Mouse (Mus musculus) heart, adult 2 months (tissue): Measurements from ENCODE around the gene Prol1. TPM values are rescaled to one million over a fixed set of nuclear protein-coding genes. Genes with fewer than 3 reads are reported as not detected.
A peak's percentile ranks its signal among the peaks of the same experiment; 100 is the strongest.
"Not testable (repeated sequence)": the region's sequence is repeated elsewhere in the genome, so short reads cannot be mapped to it uniquely, and the experiment has no call there.

ENCODE experiments used
- DNase-seq, 2 experiments: peaks; one replicate each; pipeline ENCODE4 v3.0.0; 2021
- H3K27ac ChIP-seq: fragments of 200-600 bp; 2 replicates; pipeline ENCODE4 v1.8.1; 2022
- H3K27me3 ChIP-seq: fragments of 200-500 bp; 2 replicates; pipeline ENCODE4 v1.6.1; 2012; ENCODE audit warnings: mild to moderate bottlenecking, low read length, inconsistent platforms, mixed read lengths; ENCODE audit not compliant: control insufficient read depth, insufficient read depth
- H3K36me3 ChIP-seq: fragments of 200-500 bp; 2 replicates; pipeline ENCODE4 v1.6.1; 2012; ENCODE audit warnings: low read length, inconsistent platforms; ENCODE audit not compliant: control insufficient read depth, insufficient read depth
- H3K4me1 ChIP-seq: fragments of 200-500 bp; 2 replicates; pipeline ENCODE4 v1.6.1; 2011; ENCODE audit warnings: low read length; ENCODE audit not compliant: control insufficient read depth, insufficient read depth
- H3K4me3 ChIP-seq: fragments of 200-600 bp; 2 replicates; pipeline ENCODE4 v1.8.1; 2022
- H3K79me2 ChIP-seq: fragments of 200-500 bp; replicated peaks from 2 replicates; pipeline ENCODE4 v1.6.1; 2012; ENCODE audit warnings: mild to moderate bottlenecking, inconsistent platforms, low read length, moderate library complexity, mixed read lengths; ENCODE audit not compliant: control insufficient read depth, insufficient read depth
- H3K9ac ChIP-seq: fragments of 200-500 bp; 2 replicates; pipeline ENCODE4 v1.6.1; 2012; ENCODE audit warnings: low read depth, mild to moderate bottlenecking, control low read depth, inconsistent platforms, low read length, mixed read lengths
- CTCF ChIP-seq: fragments of 200-600 bp; IDR thresholded peaks from 2 replicates; pipeline ENCODE4 v1.8.1; 2022; ENCODE audit warnings: antibody characterized with exemption, mild to moderate bottlenecking, moderate library complexity
- EP300 ChIP-seq: fragments of 200-500 bp; IDR thresholded peaks from 2 replicates; pipeline ENCODE4 v1.6.1; 2011; ENCODE audit warnings: low read depth, low read length, control low read depth; ENCODE audit not compliant: insufficient read depth
- POLR2A ChIP-seq: fragments of 200-500 bp; IDR thresholded peaks from 2 replicates; pipeline ENCODE4 v1.6.1; 2011; ENCODE audit warnings: mild to moderate bottlenecking, low read depth, low read length, control low read depth; ENCODE audit not compliant: insufficient read depth
- WGBS: fragments of 180-500 bp; shearing (Covaris S2); methylation state at CpG from one replicate; pipeline ENCODE4 v1.1.7; 2018; 5-methylcytosine and 5-hydroxymethylcytosine counted together
- intact Hi-C: fragments of 180-260 bp; cut with DNase I; formaldehyde crosslinking; loops from one replicate; pipeline ENCODE4 v1.15.1; 2025
- long read RNA-seq: library from polyadenylated mRNA; stranded (forward); transcript quantifications from one replicate; pipeline ENCODE4 v2.0.0, GENCODE M21; 2021
- polyA plus RNA-seq: library from polyadenylated mRNA; depleted of rRNA; stranded (reverse); fragments of >200 nt; gene quantifications from 2 replicates; pipeline ENCODE4 v1.2.3, GENCODE M21; 2012; rRNA removed
- total RNA-seq, 2 experiments: library from RNA; stranded (reverse); gene quantifications; 2 replicates each; pipeline ENCODE4 v1.2.3; 2021

The Prol1 gene
- total RNA-seq (not detected), polyA plus RNA-seq (not detected in 2 replicates)
- long read RNA-seq, result 0 reads

DNA sequence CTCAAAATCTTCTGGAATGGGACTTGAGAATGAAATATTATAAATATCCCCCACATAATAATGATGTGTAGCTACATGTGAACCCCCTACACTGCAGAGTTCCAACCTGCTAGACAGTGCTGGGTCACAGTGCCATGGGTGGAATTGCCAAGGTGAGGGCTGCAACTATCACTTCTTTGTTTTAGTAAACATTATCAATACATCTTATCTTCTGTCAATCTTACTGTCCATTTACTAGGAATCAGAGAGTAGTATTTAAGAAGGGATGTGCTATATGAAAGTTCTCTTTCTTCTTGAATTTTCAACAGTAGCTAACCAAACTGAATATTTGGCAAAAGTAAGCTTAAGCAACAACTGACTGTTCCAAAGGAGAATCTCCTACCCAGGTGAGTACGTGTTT is at the start of gene Prol1:
TSS of gene Prol1 (plus strand) at position 301 of the 400 bp plus-strand sequence.
- Histone ChIP-seq H3K9ac (no peak within 1 kb of the TSS), H3K27ac (no peak within 1 kb of the TSS), H3K27me3 (no peaks in the 10 kb centered on the region), H3K4me1 (no peaks in the 10 kb centered on the region), H3K4me3 (no peak within 1 kb of the TSS), H3K79me2 (no peaks in the 10 kb centered on the region), H3K36me3 (no peaks in the 10 kb centered on the region)
- intact Hi-C loops, result no loop called here
- TF ChIP-seq POLR2A (no peak), EP300 (no peak), CTCF (no peak)
- DNase-seq, result no peak
- 95% methylated on average over 1 of the region's 1 CpGs for WGBS

DNA sequence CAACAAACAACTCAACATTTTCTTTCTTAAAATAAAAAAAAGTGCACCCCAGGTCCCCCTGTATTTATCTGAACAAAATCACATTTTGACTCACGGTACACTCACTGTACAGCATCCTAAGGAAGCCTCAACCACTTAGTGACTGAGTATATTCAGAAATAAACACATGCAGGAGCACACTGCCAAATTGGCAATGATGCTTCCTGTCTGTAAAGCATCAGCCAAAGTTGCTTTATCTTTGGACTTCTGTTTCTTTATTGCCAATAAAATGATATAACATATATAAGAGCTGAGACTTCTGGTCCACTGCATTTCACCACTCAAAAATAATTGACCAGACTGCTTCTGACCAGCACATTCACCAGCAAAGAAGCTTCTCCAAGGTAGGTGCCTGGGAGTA is 48.5 kb upstream of the Prol1 start, which contains the start of gene Gm7714:
TSS of gene Gm7714 (plus strand) at position 301 of the 400 bp plus-strand sequence.
- no peaks in the 10 kb centered on the region for H3K79me2 ChIP-seq
- no peak within 1 kb of the TSS for H3K27ac ChIP-seq
- H3K4me3 ChIP-seq, result no peak within 1 kb of the TSS
- no peak for DNase-seq
- 50% methylated on average over 1 of the region's 1 CpGs for WGBS
- TF ChIP-seq EP300 (no peak), CTCF (no peak), POLR2A (no peak)
- no peak within 1 kb of the TSS for H3K9ac ChIP-seq
- H3K36me3 ChIP-seq, result no peaks in the 10 kb centered on the region
- intact Hi-C loops, result no loop called here
- H3K27me3 ChIP-seq, result no peaks in the 10 kb centered on the region
- no peaks in the 10 kb centered on the region for H3K4me1 ChIP-seq

DNA sequence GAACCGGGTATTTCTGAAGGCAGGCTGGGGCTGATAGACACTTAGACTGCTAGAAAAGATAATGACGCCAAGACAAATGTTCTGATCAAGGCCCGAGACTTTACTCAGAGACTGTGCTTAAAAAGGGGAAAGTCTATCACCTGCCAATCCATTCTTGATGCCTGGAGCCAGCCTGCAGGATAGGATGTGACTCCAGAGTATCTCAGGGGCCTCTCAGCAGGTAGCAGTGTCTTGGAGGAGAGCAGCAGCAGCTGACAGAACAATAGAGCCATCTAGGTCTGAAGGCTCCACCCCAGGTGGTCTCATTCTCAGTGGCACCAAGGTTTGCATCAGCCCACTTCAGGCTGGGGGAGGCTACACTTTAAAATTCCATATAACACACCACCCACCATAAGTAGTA is 5.8 kb upstream of the Prol1 start:
- H3K79me2 ChIP-seq, H3K4me3 ChIP-seq, H3K27me3 ChIP-seq, H3K9ac ChIP-seq, H3K4me1 ChIP-seq, H3K27ac ChIP-seq, intact Hi-C loops, DNase-seq, H3K36me3 ChIP-seq: not testable (repeated sequence)
- 52% methylated on average over 3 of the region's 3 CpGs for WGBS

DNA sequence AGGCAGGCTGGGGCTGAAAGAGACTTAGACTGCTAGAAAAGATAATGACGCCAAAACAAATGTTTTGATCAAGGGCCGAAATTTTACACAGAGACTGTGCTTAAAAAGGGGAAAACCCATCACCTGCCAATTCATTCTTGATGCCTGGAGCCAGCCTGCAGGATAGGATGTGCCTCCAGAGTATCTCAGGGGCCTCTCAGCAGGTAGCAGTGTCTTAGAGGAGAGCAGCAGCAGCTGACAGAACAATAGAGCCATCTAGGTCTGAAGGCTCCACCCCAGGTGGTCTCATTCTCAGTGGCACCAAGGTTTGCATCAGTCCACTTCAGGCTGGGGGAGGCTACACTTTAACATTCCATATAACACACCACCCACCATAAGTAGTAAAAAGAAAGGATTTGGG is 31.4 kb downstream of the Prol1 start:
- H3K4me1 ChIP-seq, H3K79me2 ChIP-seq, H3K9ac ChIP-seq, intact Hi-C loops, H3K27ac ChIP-seq, H3K27me3 ChIP-seq, H3K4me3 ChIP-seq, H3K36me3 ChIP-seq, DNase-seq: not testable (repeated sequence)
- WGBS, result 49% methylated on average over 2 of the region's 2 CpGs

DNA sequence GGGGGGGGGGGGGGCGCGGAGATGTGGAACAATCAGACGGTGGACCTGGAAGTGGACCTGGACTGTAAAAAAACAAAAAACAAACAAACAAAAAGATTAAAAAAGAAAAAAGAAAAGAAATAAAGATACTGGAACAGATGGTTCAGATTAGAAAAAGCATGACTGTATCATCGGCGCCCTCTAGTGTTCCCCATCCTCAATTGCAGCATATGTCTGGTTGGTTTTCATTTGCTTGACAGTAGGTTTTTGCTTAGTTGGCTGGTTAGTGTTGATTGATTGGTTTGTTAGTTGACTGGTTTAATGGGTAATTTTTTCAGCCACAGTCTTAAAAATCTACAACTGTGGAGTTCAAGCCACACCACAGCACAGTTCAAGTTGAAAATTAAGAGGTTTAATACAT is 47.7 kb downstream of the Prol1 start:
- Histone ChIP-seq H3K27ac (no peak overlapping the region), H3K4me1 (no peaks in the 10 kb centered on the region), H3K79me2 (no peaks in the 10 kb centered on the region), H3K36me3 (no peaks in the 10 kb centered on the region), H3K27me3 (no peaks in the 10 kb centered on the region), H3K9ac (no peak overlapping the region), H3K4me3 (no peak overlapping the region)
- intact Hi-C loops, result no loop called here
- peak; percentile 65 for TF ChIP-seq CTCF
- no peak for TF ChIP-seq POLR2A
- no peak for TF ChIP-seq EP300
- WGBS, result 6% methylated on average over 5 of the region's 5 CpGs
- DNase-seq, result no peak

DNA sequence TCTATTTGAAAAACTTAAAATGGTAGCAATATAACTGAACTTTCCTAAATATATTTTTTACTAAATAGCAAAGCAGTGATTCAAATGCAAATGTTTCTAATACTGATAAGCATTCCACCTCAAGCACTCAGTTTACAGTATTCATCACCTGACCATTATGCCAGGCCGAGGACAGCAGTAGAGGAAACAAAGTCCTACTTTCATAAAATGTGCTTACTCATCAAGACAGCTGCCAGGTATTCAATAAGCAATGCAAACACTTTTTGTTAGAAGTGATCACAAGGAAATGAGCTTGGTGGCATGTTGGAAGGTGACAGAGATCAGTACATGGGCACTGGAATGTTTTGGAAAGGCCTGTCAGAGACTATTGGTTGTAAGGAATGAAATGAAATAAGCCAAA is 49.8 kb downstream of the Prol1 start:
- no peak for TF ChIP-seq EP300
- TF ChIP-seq CTCF, result no peak
- TF ChIP-seq POLR2A, result no peak
- Histone ChIP-seq H3K79me2 (no peaks in the 10 kb centered on the region), H3K9ac (no peak overlapping the region), H3K4me3 (no peak overlapping the region), H3K27me3 (no peaks in the 10 kb centered on the region), H3K27ac (no peak overlapping the region), H3K4me1 (no peaks in the 10 kb centered on the region), H3K36me3 (no peaks in the 10 kb centered on the region)
- DNase-seq, result no peak
- 52% methylated on average over 1 of the region's 1 CpGs for WGBS
- intact Hi-C loops, result no loop called here

DNA sequence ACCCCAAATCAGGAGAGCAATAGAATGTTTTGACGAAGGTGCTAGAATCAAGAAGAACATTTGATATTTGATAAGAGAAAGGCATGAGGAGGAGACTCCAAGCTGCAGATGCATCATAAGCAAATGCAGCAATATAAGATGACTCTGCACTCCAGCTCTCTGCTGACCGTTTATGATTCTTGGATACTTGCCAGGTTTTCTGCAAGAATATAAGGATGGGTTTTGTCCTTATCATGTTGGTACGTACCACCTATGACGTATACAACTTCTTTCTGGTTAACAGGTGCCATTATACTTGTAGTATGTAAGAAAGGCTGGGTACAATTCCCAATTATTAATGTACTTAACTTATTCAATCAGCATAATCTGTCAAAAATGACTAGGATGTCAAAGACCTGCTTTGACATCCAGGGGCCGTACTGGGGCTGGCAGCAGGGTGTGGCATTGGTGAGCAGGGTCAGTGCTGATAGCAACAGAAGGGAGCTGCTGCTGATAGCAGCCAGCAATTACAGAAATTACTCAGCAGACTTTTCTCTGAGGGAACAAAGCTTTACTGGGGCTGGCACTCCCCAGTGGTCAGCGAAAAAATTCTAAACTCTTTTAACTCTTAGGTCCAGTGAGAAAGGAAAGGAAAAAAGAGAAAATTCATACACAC is 53.6 kb downstream of the Prol1 start:
- no peak overlapping the region for H3K27ac ChIP-seq
- WGBS, result 40% methylated on average over 6 of the region's 6 CpGs
- no peak overlapping the region for H3K4me3 ChIP-seq
- no peaks in the 10 kb centered on the region for H3K27me3 ChIP-seq
- H3K4me1 ChIP-seq, result no peaks in the 10 kb centered on the region
- H3K79me2 ChIP-seq, result no peaks in the 10 kb centered on the region
- no peak overlapping the region for H3K9ac ChIP-seq
- H3K36me3 ChIP-seq, result no peaks in the 10 kb centered on the region
- no peak for TF ChIP-seq EP300
- no peak for TF ChIP-seq CTCF
- no peak for TF ChIP-seq POLR2A
- DNase-seq, result no peak
- intact Hi-C loops, result no loop called here
